Mouse (Mus musculus) cerebellum, adult 18-20 months (tissue): Measurements from ENCODE around the gene A4galt.
"Not testable (repeated sequence)": the region's sequence is repeated elsewhere in the genome, so short reads cannot be mapped to it uniquely, and the experiment has no call there.

ENCODE experiments used
- DNase-seq, 2 experiments: peaks; one replicate each; pipeline ENCODE4 v3.0.0; 2021

The A4galt gene

DNA sequence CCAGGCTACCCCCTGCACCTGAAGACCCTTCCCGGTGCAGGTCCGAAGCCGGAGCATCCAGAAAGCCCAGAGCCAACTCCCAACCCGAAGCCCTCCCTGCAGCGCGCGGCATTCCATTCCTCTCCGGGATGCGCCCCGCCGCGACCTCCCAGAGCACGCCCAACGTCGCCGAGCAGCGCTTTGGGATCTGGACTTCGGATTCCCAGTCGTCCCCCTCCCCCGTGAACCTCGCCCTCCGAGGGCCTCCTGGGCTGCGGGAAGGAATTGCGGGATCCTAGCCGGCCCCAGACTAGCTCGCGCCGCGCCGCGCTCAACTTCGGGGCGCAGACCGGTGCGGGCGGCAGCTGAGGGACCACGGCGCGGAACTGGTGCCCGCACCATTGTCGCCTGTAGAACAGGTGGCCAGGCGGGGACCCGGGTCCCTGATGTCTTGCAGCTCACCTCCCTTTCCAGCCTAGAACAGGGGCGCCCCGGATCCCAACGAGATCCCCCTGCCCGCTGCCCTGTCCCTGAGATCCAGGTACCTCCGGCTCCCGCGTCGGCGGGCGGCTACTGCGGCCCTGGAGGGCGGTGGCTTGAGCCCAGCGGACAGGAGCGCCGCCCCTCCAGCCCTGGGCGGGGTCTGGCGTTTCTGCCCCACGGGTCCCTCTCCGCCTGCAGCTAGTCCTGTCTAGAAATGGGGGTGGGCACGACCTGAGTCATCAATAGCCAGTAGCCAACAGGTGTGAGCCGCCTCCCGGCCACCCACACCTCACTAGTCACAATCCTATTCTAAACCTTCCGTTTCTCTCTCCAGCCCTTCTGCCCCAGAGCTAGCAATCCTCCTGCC lies at the start of gene A4galt:
Gene A4galt, minus strand, starts transcription at position 599 of the 829 bp plus-strand sequence.
- DNase-seq, result no peak

DNA sequence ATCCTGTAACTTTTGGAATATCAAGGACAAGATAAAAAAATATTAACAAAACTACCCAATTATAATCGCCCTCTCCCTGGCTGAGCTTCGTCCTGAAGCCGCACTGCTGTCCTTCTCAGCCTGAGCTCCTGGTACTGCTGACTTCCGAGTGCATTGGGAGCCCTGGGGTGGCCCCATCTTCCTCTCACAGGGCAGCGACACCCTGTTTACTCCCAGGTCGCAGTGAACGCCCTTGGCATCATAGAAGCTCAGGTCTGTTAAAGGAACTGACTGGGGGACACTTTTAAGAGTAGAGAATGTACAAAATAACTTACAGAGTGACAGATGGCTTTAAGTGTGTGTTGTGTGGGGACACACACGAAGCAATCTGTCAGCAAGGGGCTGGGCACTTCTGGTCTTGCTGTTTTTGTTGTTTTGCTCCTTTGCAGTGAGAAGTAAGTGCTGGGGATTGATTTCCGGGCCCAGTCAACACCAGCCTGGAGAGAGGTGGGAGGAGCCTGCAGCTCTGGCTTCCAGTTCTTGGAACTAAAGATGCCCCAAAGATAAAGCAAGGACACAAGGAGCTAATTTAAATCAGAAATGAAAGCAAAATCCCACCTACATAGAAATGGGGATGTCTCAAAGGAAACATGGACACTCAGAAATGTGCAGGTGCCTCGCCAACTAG lies 48.5 kb upstream of the A4galt start:
- DNase-seq, result no peak

DNA sequence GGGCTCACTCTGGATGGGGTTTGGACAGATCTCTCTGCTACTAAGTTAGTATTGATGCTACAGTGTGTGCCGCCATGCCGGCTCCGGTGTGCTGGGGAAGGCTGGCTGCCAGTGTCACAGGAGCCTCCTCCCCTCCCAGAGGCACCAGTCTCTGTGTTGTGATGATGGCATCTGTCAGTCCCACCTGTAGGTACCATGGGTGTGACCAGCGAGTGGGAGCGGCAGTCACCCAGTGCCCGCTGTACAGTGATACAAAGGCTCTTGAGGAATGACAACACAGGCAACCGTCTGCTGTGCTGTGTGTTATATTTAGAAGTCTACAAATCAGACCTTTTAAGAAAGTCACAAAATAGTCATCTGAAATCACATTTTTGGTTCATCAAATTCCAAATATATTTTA lies 47.9 kb upstream of the A4galt start:
- DNase-seq, result no peak

DNA sequence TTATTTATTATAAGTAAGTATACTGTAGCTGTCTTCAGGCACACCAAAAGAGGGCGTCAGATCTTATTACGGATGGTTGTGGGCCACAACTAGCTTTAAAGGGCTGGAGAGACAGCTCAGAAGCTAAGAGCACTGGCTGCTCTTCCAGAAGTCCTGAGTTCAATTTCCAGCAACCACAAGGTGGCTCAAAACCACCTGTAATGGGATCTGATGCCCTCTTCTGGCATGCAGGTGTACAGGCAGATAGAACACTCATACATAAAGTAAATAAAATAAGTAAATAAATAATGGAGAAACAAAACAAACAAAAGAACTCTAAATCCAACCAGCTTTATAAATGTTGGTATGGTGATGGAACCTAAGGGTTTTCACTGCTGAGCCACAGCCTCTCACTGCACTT lies 47.2 kb upstream of the A4galt start:
- DNase-seq, result no peak

DNA sequence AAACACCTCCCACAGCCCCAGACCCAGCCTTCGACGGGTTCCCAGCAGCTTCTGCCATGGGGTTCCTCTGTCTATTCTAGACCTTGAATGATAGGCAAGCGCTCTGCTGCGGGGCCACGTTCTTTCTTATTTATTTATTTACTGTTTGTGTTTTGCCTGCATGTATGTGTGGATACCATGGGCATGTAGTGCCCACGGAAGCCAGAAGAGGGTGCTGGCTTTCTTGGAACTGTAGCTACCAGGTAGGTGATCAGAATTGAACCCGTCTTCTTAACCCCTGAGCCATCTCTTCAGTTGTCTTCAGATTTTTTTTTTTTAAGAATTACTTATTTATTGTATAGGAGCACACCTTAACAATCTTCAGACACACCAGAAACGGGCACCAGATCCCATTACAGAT lies 46.7 kb upstream of the A4galt start:
- DNase-seq, result no peak

DNA sequence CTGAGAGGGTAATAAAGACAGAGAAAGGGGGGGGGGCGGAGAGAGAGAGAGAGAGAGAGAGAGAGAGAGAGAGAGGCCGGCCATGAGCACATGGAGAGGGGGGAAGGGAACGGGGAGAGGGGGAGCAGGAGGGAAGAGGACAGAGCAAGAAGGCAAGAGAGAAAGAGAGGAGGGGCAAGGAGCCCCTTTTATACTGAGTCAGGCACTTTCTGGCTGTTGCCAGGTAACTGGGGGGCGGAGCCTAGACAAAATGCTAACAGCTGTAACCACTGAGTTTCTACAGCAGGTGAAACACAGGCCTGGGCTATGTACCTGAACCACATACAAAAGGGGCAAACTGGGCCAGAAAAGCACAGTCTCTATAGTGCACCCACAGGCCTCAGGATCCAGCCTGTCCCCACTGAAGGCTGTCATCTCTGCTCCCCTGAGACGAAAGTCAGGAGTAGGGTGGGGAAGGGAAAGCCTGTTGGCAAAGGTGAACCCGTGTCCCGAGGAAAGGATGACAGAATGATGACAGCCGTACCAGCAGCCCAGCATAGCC lies 45.3 kb upstream of the A4galt start:
- no peak for DNase-seq

DNA sequence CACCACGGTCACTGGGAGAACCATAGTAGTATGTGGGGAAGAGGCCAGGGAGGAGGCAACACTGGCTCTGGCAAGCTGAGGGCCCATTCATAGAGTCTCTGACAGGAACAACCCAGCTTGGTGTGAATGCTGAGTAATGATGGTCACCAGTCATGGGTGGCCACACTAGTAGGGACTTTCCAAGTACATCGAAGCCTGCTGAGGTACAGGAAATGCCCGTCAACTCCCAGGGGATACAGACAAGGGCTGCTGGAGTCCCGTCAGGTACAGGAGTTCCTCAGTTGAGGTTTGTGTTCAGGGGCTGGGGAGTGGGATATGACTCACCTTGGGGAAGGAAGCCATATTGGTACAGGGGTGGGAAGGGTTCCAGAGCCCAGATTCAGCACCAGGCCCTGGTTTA lies 44.5 kb upstream of the A4galt start:
- DNase-seq, result no peak

DNA sequence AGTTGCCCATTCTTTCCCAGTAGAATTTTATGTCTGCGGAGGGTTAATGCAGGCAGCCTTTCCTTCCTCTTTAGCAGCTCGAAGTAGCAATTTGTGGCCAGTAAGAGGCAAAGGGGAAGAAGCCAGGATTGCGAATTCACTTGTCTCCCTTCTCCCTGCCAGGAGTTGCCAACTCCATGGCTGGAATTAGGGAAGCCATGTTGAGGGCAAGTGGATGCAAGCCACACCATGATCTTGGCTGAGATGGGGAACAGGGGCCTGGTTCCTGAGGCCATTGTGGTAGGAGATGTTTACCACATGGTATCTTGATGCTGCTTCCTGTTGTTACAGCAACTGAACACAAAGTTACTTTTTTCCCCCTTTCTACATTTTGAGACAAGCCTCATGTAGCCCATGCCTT lies 43.4 kb upstream of the A4galt start:
- DNase-seq, result no peak

DNA sequence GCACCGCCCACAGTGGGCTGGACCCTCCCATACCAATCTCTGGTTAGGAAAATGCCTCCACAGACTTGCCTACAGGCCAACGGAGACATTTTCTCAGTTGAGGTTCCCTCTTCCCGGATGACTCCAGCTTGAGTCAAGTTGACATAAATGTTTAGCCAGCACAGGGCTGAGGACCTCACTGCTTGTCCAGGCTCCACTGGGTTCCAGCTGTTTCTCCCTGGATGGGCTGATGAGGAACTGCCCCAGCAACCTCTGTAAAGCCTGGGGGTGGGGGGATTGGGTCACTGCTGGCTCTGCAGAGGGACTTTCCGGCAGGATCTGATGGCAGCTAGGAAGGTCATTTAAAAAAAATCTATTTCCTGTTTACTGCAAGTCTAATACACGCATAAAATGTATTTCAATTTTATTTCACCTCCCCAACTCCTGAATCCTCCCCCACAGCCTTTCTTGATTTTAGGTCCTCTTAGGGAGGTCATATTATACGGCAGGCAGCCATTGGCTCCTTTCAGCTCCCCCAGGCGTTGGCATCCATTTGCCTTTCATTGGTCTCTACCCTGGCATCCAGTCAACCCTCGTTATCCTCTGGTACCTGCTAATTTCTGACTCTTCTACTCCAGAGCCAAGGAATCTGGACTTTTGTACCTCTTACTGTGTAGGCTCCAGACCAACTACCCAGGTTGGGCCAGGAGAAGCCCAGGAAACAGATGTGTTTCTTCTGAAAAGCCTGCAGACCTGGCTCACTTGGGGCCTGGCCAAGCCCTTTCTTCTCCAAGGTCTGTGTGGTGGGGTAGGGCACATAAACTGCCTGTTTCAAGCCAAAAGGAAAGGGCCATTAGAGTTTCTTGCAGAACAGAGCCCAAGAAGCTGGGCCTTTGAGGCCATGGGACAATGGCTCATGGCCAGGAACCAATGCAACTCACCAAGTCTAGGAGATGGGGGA lies 42.4 kb upstream of the A4galt start:
- DNase-seq, result no peak

DNA sequence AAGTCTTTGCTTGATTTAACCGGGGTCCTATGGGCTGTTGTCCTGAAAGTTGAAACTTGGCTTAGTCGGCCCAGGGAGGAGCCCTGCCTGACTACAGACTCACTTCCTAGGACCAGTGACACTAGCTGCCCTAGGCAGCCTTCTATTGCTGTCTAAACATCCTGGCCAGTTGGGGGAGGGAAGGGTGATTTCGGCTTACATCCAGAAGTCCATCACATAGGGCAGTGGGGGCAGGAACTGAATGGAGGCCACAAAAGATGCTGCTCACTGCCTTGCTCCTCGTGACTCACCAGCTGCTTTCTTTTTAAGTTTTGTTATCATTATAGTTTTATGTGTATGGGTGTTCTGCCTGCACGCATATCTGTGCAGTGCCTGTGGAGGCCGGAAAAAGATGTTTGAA lies 41.6 kb upstream of the A4galt start:
- DNase-seq, result no peak

DNA sequence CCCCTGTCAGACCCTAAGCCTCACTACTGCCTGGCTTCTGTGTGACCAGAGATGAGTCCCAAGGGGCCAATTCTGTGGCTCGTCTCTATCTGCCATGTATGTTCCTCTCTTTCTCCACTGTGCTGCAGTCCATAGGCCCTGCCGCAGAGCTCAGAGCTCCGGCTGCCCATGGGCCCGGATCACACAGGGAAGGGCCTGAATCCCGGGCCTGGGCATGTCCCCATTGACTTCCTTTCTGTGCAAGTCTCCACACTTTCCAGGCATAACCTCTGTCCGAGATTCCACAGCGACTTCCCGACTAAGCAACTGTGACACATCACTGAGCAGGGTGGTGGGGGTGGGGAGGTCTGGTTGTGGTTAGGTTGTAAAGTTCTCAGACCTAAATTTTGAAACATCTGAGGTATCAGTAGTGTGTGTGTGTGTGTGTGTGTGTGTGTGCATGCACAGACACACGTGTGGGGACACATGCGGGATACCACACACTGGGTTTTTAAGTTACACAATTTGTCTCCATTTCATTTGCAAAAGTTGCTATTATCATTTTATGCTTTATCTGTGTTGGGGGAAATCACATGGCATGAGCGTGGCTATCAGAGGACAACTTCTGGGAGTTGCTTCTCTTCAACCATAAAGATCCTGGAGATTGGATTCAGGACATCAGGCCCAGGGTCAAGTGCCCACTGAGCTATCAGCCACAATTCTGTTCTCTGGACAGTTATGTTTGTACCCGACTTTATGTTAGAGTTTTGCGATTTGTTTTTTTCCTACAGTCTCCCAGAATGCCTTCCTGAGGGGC lies 40.9 kb upstream of the A4galt start:
- DNase-seq, result no peak

DNA sequence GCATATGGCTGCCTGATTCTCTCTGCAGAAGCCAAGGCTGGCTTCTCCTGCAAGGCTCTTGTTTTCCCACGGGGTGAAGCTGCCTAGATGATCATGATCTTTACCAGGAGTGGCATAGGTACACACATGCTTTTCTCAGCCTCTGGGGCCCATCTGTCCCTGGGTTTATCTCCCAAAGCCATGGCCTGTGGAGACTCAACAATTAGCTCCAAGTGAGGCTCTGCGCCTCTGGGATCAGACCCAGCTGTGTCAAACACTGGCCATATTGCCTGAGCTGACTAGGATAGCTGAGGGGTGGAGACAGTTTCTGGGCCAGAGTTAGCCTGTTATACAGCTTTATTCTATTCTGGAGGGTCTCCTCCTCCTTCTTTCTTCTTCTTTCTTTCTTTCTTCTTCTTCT lies 39.3 kb upstream of the A4galt start:
- DNase-seq, result no peak

DNA sequence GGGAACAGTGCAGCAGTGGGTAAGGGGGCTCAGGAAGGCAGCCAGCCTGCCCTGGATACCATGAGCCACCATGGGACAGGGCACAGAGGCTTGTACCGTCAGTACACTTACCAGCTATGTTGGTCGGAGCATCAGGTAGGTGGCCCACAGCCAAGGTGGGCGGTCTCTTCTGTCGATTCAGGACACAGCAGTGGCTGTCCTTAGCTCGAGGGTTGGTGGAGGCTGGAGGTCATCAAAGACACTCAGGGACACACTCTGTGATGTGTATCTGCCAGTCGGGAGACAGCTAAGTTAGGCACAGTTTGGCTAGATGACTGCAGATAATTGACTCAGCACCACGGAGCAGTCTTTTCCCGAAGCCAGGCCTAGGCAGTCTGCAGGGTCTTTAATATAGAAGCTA lies 33.3 kb upstream of the A4galt start:
- no peak for DNase-seq

DNA sequence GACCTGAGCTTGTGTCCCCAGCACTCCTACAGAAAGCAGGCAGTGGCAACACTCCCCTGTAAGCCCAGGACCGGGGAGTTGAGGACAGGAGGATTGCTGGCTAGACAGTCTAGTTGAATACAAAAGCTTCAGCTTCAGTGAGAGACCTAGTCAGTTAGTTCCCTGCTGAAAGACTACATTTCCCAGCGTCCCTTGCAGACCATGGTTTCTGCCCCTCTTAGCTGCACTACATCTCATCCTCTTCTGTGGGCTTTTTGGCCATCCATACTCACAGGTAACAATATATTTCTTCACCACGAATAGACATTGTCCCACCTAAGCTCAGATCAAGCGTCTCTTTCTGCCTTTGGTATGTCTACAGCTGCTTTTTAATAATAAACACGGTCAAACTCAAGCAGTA lies 30.8 kb upstream of the A4galt start:
- no peak for DNase-seq

DNA sequence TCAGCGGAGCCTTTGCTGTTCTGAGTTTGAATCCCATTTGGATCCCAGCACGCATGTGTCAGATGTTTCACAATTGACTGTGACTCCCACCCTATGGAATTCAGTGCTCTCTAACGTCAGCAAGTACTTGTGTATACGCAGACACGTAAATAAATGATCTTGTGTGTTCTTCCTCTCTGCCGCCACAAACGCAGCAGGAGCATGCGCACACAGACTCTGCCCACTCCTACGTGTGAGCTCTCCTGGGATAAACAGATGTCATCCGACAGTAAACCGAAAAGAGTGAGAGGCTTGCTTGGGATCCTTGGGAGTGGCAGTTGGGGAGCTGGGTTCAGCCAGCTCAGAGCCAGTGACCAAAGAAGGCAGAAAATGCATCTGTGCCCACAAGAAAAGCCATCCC lies 29.7 kb upstream of the A4galt start:
- no peak for DNase-seq

DNA sequence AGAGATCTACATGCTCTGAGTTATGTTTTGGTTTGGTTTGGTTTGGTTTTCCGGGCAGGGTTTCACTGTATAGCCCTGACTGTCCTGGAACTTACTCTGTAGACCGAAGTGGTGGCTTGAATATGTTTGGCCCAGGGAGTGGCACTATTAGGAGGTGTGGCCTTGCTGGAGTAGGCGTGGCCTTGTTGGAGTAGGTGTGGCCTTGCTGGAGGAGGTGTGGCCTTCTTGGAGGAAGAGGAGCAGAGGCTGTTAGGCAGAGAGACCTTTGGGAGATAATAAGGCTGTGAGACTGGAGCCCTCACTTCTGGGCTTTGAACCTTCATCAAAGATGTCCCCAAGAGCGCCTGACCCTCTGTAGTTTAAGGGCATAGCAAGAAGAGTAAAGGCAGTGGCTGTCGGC lies 27.0 kb upstream of the A4galt start:
- no peak for DNase-seq

DNA sequence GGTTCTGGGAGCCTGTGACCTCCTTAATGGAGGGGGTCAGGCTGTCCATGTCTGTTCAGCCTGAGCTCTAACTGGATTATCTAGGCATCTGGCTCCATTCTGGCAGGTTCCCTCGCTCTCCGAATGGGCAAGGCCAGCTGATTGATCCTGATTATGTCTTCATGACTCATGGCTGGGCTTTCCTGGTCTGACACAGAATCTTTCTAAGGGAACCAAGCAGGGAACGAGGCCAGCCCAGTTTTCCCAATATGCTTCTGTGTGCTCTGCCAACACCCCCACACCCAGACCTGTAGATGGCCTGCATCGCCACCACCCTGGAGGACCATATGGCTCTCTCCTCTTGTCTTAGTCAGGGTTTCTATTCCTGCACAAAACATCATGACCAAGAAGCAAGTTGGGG lies 25.9 kb upstream of the A4galt start:
- DNase-seq, result peak; percentile 59 to 61

DNA sequence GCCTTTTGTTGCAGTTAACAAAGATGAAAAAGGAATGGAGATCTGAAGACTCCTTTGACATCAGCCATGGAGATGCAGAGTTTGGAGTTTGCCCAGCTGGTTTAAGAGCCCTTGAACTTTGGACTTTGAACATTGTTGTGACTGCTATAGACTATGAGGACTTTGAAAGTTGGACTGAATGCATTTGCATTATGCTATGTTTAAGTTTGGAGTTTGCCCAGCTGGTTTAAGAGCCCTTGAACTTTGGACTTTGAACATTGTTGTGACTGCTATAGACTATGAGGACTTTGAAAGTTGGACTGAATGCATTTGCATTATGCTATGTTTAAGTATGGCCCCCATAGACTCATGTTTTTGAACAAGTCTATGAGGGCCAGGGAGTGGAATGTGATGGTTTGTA lies 22.7 kb upstream of the A4galt start:
- not testable (repeated sequence) for DNase-seq

DNA sequence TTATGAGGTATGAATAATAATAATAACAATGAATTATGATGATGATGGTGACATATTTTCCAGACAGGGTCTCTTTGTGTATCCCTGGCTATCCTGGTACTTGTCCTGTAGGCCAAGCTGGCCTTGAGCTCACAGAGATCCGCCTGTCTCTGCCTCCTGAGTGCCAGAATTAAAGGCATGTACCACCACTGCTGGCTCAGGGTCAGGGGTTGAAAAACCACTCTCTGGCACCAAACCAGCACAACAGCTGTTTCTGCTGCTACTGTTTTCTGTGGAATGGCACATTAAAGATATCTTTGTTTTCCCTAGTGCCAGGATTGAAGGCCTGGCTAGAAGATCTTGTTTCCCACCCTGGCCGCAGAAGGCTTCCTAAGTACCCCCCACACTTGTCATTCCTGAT lies 21.4 kb upstream of the A4galt start:
- no peak for DNase-seq

DNA sequence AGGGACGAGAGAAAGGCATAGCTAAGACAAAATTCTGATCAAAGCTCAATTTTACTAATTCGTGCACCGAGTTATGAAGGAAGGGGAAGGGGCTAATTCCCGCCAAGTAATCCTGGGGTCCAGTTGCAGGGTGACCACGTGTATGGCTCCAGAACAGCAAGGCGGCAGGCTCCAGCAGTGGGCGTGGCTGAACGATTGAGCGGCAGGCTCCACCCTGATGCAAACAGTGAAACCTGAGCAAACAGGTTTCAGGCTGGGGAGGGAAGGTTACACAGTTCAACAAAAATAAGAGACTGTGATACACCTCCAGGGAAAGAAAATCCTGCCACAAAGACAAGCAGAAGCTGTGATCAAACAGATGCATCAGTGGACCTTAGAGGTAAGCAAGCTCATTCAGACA lies 19.6 kb upstream of the A4galt start:
- DNase-seq, result not testable (repeated sequence)

DNA sequence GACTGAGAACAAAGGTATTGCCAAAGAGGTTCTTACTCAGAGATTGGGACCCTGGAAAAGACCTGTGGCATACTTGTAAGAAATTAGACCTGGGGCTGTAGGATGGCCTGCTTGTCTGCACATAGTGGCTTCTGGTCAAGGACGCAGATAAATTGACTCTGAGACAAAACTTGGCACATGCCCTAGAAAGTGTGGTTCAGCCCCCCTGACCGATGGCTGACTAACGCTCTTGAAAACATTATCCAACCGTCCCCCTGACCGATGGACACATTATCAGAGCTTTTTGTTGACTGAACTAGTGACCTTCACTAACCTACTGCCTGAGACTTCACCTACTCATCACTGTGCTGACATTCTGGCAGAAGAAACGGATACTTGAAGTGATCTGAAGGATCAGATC lies 18.4 kb upstream of the A4galt start:
- not testable (repeated sequence) for DNase-seq

DNA sequence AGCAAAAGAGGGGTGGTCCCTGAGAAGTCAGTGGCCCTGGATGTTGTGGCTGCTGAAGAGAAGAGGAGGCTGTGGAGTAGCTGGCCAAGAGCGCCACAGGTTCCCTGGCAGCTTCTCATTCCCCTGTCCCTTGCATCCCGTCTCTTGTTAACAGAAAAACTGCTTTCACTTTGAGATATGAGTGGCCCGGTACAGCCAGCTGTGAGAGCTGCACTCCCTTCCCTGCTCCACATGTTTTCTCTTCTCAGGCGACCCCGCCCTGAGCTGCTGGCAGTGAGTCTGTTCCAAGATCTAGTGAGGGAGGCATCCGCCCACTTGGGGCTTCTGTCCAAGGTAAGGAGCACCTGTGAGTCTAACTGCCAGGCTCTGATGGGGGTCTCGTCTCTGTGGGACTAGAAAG lies 16.9 kb upstream of the A4galt start:
- DNase-seq, result not testable (repeated sequence)
